ENCODE assay signal across 27 mouse cellular contexts in the genomic region with DNA sequence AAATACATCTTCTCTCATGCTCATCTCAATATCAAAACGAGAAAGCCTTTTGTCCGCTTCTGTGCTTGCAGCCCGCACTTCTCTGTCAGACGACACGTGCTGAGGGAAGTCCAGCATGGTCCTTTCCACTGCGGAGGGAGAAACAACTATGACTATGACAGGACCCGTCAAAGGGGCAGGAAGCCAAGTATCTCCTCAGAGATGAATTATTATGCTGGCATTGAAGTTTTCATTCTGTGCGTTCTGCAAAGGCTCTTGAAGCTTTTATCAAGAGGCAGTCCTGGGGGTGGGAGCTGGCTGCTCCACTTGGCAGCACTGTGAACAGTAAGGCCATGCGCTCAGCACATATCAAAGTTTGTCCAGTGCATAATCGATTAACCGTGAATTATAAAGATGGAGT. TPM values are rescaled to one million over a fixed set of nuclear protein-coding genes. Genes with fewer than 3 reads are reported as not detected.
DNase-seq lines count a peak whose midpoint lies in the region; ATAC-seq and TF ChIP-seq lines count a peak whose summit lies in the region.
"Had no signal": no experiment of that assay in that cellular context is flagged by ENCODE, and none has a peak within 500 bp of the region (broad histone marks: within the 10 kb centered on the region; RNA-seq: fewer than 3 reads in every experiment).

No protein-coding gene starts in this region.

- H3K4me1 ChIP-seq in lung, embryonic 14.5 days (ENCODE audit: insufficient read depth): no peaks in the 10 kb centered on the region
- H3K4me1 ChIP-seq: forebrain, embryonic 13.5 days; hindbrain, embryonic 12.5 days; midbrain, embryonic 12.5 days; stomach, embryonic 15.5 days had no signal

- peaks cover 17% of the 10 kb centered on the region; the same call in 1 of the 2 replicates for H3K36me3 ChIP-seq in lung, embryonic 14.5 days (ENCODE audit: insufficient read depth)
- H3K36me3 ChIP-seq: stomach, embryonic 15.5 days had no signal

- H3K27ac ChIP-seq in lung, embryonic 14.5 days (ENCODE audit: low read depth): peak overlapping the region; percentile 18; the same call in 1 of the 2 replicates
- H3K27ac ChIP-seq: forebrain, embryonic 13.5 days; heart, embryonic 10.5 days; heart, embryonic 15.5 days; hindbrain, embryonic 12.5 days; layer of hippocampus, adult 2 months; liver, embryonic 12.5 days; midbrain, embryonic 12.5 days; stomach, embryonic 15.5 days had no signal

- ATAC-seq in lung, embryonic 14.5 days (ENCODE audit: insufficient read depth): no peak
- ATAC-seq: forebrain, embryonic 13.5 days; intestine, embryonic 16.5 days; liver, embryonic 12.5 days; liver, postnatal 0 days; Patski had no signal

- H3K9me3 ChIP-seq in lung, embryonic 14.5 days (ENCODE audit: low read depth, low read length): no peaks in the 10 kb centered on the region
- H3K9me3 ChIP-seq: forebrain, embryonic 13.5 days; heart, embryonic 10.5 days; heart, embryonic 15.5 days; hindbrain, embryonic 12.5 days; liver, embryonic 12.5 days; megakaryocyte, embryonic 14.5 days; midbrain, embryonic 12.5 days; stomach, embryonic 15.5 days had no signal

- no peak overlapping the region for H3K4me2 ChIP-seq in lung, embryonic 14.5 days
- H3K4me2 ChIP-seq: forebrain, embryonic 13.5 days; heart, embryonic 15.5 days; hindbrain, embryonic 12.5 days; liver, embryonic 12.5 days; midbrain, embryonic 12.5 days; stomach, embryonic 15.5 days had no signal

- peak; percentile 28 for DNase-seq in cerebellum, postnatal 10 days
- DNase-seq in cerebellum, postnatal 14 days: no peak
- peak; percentile 19 for DNase-seq in lung, embryonic 14.5 days
- no peak for DNase-seq in lung, adult 18-20 months
- DNase-seq in adrenal gland, adult 8-10 months: peak; percentile 39
- peak; percentile 35 for DNase-seq in adrenal gland, postnatal 25 days
- no peak for DNase-seq in thymus, postnatal 25 days
- no peak for DNase-seq in ovary, adult 18-20 months (ENCODE audit: low spot score)
- DNase-seq: cerebellum, adult 2 months; cerebellum, postnatal 36 days; gastrocnemius, postnatal 14 days; kidney, adult 9 months; liver, postnatal 0 days; retina, postnatal 1 day; right cerebral cortex, postnatal 14 days had no signal

- no peak overlapping the region for H3K9ac ChIP-seq in lung, embryonic 14.5 days
- H3K9ac ChIP-seq: forebrain, embryonic 13.5 days; heart, embryonic 15.5 days; hindbrain, embryonic 12.5 days; liver, embryonic 12.5 days; liver, postnatal 0 days; midbrain, embryonic 12.5 days; stomach, embryonic 15.5 days had no signal

- TF ChIP-seq CTCF in lung, embryonic 14.5 days (IDR thresholded peaks at IDR 0.05; ENCODE audit: low read depth): no peak

- H3K4me3 ChIP-seq in lung, embryonic 14.5 days (ENCODE audit: low read depth, low read length): no peak overlapping the region
- H3K4me3 ChIP-seq: forebrain, embryonic 13.5 days; heart, embryonic 10.5 days; heart, embryonic 15.5 days; hindbrain, embryonic 12.5 days; layer of hippocampus, adult 2 months; liver, embryonic 12.5 days; megakaryocyte, embryonic 14.5 days; midbrain, embryonic 12.5 days; stomach, embryonic 15.5 days had no signal

- no peaks in the 10 kb centered on the region for H3K27me3 ChIP-seq in lung, embryonic 14.5 days (ENCODE audit: insufficient read depth, low read length)
- H3K27me3 ChIP-seq: forebrain, embryonic 13.5 days; heart, embryonic 15.5 days; hindbrain, embryonic 12.5 days; liver, embryonic 12.5 days; megakaryocyte, embryonic 14.5 days; midbrain, embryonic 12.5 days; Patski; stomach, embryonic 15.5 days had no signal

- 74% methylated on average over 11 of the region's 11 CpGs for WGBS in lung, embryonic 14.5 days

RNA-seq across cellular contexts. Expression of gene Nln, which starts 40.2 kb away (rescaled TPM):
- 23.3 and 24.8 TPM in 2 replicates for polyA plus RNA-seq in lung, embryonic 14.5 days (2014; fragmentation: Nextera tagmentation; extraction: Ambion mirVana)
- 10 to 100 TPM; 14.4 to 19.6 (median 16.5) TPM for total RNA-seq in adrenal gland, adult 8-10 months (2022)
- total RNA-seq in adrenal gland, postnatal 25 days (2021): 19.0 and 22.8 TPM in 2 replicates

RNA-seq across cellular contexts. Expression of gene Sgtb, which starts 40.3 kb away (rescaled TPM):
- 5.5 and 6.3 TPM in 2 replicates for polyA plus RNA-seq in lung, embryonic 14.5 days (2014; fragmentation: Nextera tagmentation; extraction: Ambion mirVana)
- total RNA-seq in adrenal gland, adult 8-10 months (2022): 1 to 10 TPM; 3.9 to 9.4 (median 6.1) TPM
- total RNA-seq in adrenal gland, postnatal 25 days (2021): 5.1 and 5.2 TPM in 2 replicates
- total RNA-seq: MEL had no signal

Comparison
In these comparisons a context has a peak if more than half of its experiments do, and no peak if none do; other contexts are left out.
1. DNase-seq: peak in cerebellum, postnatal 10 days (2 of 2), lung, embryonic 14.5 days (single experiment), adrenal gland, adult 8-10 months (single experiment) and adrenal gland, postnatal 25 days (single experiment); none in cerebellum, postnatal 14 days (0 of 2), lung, adult 18-20 months (0 of 2), thymus, postnatal 25 days (single experiment) and ovary, adult 18-20 months (single experiment).